Mouse (Mus musculus): Measurements from ENCODE around the gene Phf24. TPM values are rescaled to one million over a fixed set of nuclear protein-coding genes. Genes with fewer than 3 reads are reported as not detected.

Phf24 gene
- 1.0 TPM for polyA plus RNA-seq (2014; fragmentation: Illumina TruSeq; extraction: RNeasy Lipid Tissue Mini Kit (QIAGEN cat#74804); ENCODE audit: low read depth, low replicate concordance)

DNA sequence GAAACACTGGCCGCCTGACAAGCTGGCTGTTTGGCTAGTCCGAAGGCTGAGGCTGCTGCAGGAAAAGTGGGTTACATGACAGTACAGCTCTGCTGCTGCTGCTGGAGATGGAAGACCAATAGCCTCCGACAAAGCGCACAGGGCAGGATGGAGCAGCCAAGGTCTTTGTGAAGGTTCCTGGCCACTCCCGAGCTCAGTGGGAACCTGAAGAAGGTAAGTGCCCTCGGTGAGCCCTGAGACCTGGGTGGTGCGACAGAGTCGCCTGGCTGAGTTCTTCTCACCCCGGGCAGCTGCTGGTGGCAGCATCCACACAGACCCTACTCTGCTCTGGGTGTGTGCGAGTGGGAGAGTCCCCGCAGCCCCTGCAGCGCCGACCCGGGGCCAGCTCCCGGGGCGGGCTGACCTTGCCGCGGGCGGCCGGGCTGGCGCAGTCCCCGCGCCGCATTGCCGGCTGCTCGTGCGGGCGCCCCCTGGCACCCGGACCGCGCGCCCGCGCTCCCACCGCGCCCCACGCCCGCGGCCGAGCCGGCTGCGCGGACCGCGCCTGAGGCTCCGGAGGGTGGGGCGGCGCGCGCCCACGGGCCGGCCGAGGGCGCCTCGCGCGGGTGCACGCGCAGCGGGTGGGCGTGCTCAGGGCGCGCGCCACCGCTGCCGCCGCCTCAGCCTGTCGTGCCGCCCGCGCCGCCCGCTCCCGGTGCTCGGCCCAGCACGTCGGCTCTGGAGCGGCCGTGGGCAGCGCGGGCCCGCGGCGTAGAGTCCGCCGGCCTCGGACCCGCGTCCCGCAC is at the start of gene Phf24:
Gene Phf24 (plus strand): TSS at position 44 of the 785 bp plus-strand sequence.

DNA sequence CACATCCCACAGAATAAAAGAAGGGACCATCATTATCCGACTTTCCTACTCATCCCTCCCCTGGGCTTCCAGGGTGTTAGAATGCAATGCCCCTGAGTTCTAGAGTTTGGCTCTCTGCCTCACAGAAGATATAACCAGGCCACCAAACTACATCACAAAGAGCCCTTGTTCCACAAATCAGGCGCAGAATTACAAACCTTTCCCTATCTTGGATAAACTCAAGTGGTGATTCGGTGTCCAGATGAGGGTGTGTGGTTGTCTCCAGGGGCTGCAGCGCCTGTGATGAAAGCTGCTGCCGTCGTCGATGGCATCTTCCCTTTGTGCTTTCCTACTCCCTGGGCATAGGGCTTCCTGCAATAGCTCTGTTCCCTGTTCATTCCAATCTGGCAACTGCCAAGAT is 42.3 kb upstream of the Phf24 start, which contains the start of gene Fam205c:
Gene Fam205c (minus strand): TSS at position 101 of the 400 bp plus-strand sequence.

DNA sequence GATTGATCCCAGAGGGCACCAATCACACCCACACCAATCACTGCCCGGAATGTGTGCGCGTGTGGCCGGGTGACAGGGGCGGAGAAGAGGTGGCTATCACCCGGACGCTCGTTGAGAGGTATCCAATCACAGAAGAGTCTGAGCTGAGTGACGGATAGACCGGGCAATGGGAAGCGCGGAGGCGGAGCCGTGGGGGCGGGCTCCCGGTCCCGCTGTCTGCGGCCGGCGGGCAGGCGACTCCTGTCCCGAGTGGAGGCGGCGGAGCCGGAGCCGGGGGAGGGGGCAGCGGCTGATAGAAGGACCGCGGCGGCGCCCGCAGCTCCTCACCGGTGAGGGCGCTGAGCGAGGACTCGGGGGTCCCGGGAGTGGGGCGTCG is 33.2 kb downstream of the Phf24 start, which contains the start of gene Dnajb5:
Gene Dnajb5 (plus strand): TSS at position 139 of the 376 bp plus-strand sequence.

DNA sequence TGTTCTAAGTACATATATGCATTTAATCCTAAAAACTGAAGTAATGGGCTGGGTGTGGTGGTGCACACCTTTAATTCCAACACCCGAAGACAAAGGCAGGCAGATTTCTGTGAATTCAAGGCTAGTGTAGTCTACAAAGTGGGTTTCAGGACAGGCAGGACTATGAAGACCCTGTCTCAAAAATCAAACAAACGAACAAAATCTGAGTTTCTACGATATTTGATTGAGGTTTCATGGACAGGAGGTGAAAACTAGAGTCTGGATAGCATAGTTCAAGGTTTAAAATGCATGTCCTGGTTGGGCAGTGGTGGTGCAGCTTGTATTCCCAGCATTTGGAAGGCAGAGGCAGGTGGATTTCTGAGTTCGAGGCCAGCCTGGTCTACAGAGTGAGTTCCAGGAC is 52.8 kb downstream of the Phf24 start, which contains the start of gene 1700022I11Rik:
Gene 1700022I11Rik (plus strand): TSS at position 301 of the 400 bp plus-strand sequence.

Other genes with a start within 250 kb of the Phf24 start
- not detected for gene 4930578G10Rik, start 181.1 kb upstream of the Phf24 start, polyA plus RNA-seq (2014; fragmentation: Illumina TruSeq; extraction: RNeasy Lipid Tissue Mini Kit (QIAGEN cat#74804); ENCODE audit: low read depth, low replicate concordance)
- 7.4 TPM for gene Ccl19, start 160.1 kb upstream of the Phf24 start, polyA plus RNA-seq (2014; fragmentation: Illumina TruSeq; extraction: RNeasy Lipid Tissue Mini Kit (QIAGEN cat#74804); ENCODE audit: low read depth, low replicate concordance)
- gene Ccl21a, start 142.7 kb upstream of the Phf24 start, polyA plus RNA-seq (2014; fragmentation: Illumina TruSeq; extraction: RNeasy Lipid Tissue Mini Kit (QIAGEN cat#74804); ENCODE audit: low read depth, low replicate concordance) = 115 TPM
- gene Fam205a1, start 62.8 kb upstream of the Phf24 start, polyA plus RNA-seq (2014; fragmentation: Illumina TruSeq; extraction: RNeasy Lipid Tissue Mini Kit (QIAGEN cat#74804); ENCODE audit: low read depth, low replicate concordance) = 0.31 TPM
- gene Gm12394, start 59.9 kb upstream of the Phf24 start, polyA plus RNA-seq (2014; fragmentation: Illumina TruSeq; extraction: RNeasy Lipid Tissue Mini Kit (QIAGEN cat#74804); ENCODE audit: low read depth, low replicate concordance) = not detected
- 7.8 TPM for gene Fam205c, start 42.4 kb upstream of the Phf24 start, polyA plus RNA-seq (2014; fragmentation: Illumina TruSeq; extraction: RNeasy Lipid Tissue Mini Kit (QIAGEN cat#74804); ENCODE audit: low read depth, low replicate concordance)
- 12.6 TPM for gene Dnajb5, start 33.2 kb downstream of the Phf24 start, polyA plus RNA-seq (2014; fragmentation: Illumina TruSeq; extraction: RNeasy Lipid Tissue Mini Kit (QIAGEN cat#74804); ENCODE audit: low read depth, low replicate concordance)
- gene 1700022I11Rik, start 52.9 kb downstream of the Phf24 start, polyA plus RNA-seq (2014; fragmentation: Illumina TruSeq; extraction: RNeasy Lipid Tissue Mini Kit (QIAGEN cat#74804); ENCODE audit: low read depth, low replicate concordance) = 0.30 TPM
- gene Vcp, start 83.8 kb downstream of the Phf24 start, polyA plus RNA-seq (2014; fragmentation: Illumina TruSeq; extraction: RNeasy Lipid Tissue Mini Kit (QIAGEN cat#74804); ENCODE audit: low read depth, low replicate concordance) = 276 TPM
- 8.8 TPM for gene Fancg, start 93.8 kb downstream of the Phf24 start, polyA plus RNA-seq (2014; fragmentation: Illumina TruSeq; extraction: RNeasy Lipid Tissue Mini Kit (QIAGEN cat#74804); ENCODE audit: low read depth, low replicate concordance)
- gene Pigo, start 109.2 kb downstream of the Phf24 start, polyA plus RNA-seq (2014; fragmentation: Illumina TruSeq; extraction: RNeasy Lipid Tissue Mini Kit (QIAGEN cat#74804); ENCODE audit: low read depth, low replicate concordance) = 19.7 TPM
- 70.3 TPM for gene Stoml2, start 115.0 kb downstream of the Phf24 start, polyA plus RNA-seq (2014; fragmentation: Illumina TruSeq; extraction: RNeasy Lipid Tissue Mini Kit (QIAGEN cat#74804); ENCODE audit: low read depth, low replicate concordance)
- 32.3 TPM for gene Fam214b, start 129.6 kb downstream of the Phf24 start, polyA plus RNA-seq (2014; fragmentation: Illumina TruSeq; extraction: RNeasy Lipid Tissue Mini Kit (QIAGEN cat#74804); ENCODE audit: low read depth, low replicate concordance)
- gene Unc13b, start 142.3 kb downstream of the Phf24 start, polyA plus RNA-seq (2014; fragmentation: Illumina TruSeq; extraction: RNeasy Lipid Tissue Mini Kit (QIAGEN cat#74804); ENCODE audit: low read depth, low replicate concordance) = 22.2 TPM